Mouse (Mus musculus) midbrain, embryonic 16.5 days (tissue): Measurements from ENCODE around the gene Ap1m2. TPM values are rescaled to one million over a fixed set of nuclear protein-coding genes. Genes with fewer than 3 reads are reported as not detected.
"Not testable (repeated sequence)": the region's sequence is repeated elsewhere in the genome, so short reads cannot be mapped to it uniquely, and the experiment has no call there.

Source experiments
- ATAC-seq: fragments of 200-750 bp; cut with Nextera tagmentation; 2 replicates; pipeline ENCODE4 v1.8.0; 2017; ENCODE audit warnings: moderate TSS enrichment
- H3K27ac ChIP-seq: fragments of 300-500 bp; sonication (generic); 2 replicates; pipeline ENCODE4 v1.5.1; 2014; ENCODE audit warnings: mild to moderate bottlenecking, low read length, mixed read lengths
- H3K27me3 ChIP-seq: fragments of 300-500 bp; sonication (generic); 2 replicates; pipeline ENCODE4 v1.6.1; 2014; ENCODE audit warnings: low read depth, low read length, mixed read lengths; ENCODE audit not compliant: control insufficient read depth, insufficient read depth
- H3K36me3 ChIP-seq: fragments of 300-500 bp; sonication (generic); 2 replicates; pipeline ENCODE4 v1.6.1; 2014; ENCODE audit warnings: mild to moderate bottlenecking, low read length, moderate library complexity, mixed read lengths; ENCODE audit not compliant: control insufficient read depth, insufficient read depth
- H3K4me1 ChIP-seq: fragments of 300-500 bp; sonication (generic); 2 replicates; pipeline ENCODE4 v1.6.1; 2014; ENCODE audit warnings: mild to moderate bottlenecking, low read length, mixed read lengths; ENCODE audit not compliant: control insufficient read depth, insufficient read depth
- H3K4me2 ChIP-seq: fragments of 300-500 bp; sonication (generic); 2 replicates; pipeline ENCODE4 v1.6.1; 2014; ENCODE audit warnings: mild to moderate bottlenecking, low read length, mixed read lengths
- H3K4me3 ChIP-seq: fragments of 300-500 bp; sonication (generic); 2 replicates; pipeline ENCODE4 v1.5.1; 2014; ENCODE audit warnings: low read depth, mild to moderate bottlenecking, low read length, moderate library complexity, mixed read lengths
- H3K9ac ChIP-seq: fragments of 300-500 bp; sonication (generic); 2 replicates; pipeline ENCODE4 v1.6.1; 2014; ENCODE audit warnings: low read depth, low read length, mixed read lengths
- H3K9me3 ChIP-seq: fragments of 300-500 bp; sonication (generic); replicated peaks from 2 replicates; pipeline ENCODE4 v1.6.1; 2014; ENCODE audit warnings: mild to moderate bottlenecking, low read length, mixed read lengths; ENCODE audit not compliant: control insufficient read depth, poor library complexity, severe bottlenecking
- WGBS: fragments of 180-500 bp; shearing (Covaris S2); extraction: QIAGEN DNeasy Blood & Tissue Kit; methylation state at CpG from one replicate; pipeline ENCODE4 v1.1.7; 2014; 5-methylcytosine and 5-hydroxymethylcytosine counted together
- polyA plus RNA-seq: library from polyadenylated mRNA; unstranded; fragments of >200 nt; fragmentation: Nextera tagmentation; extraction: Ambion mirVana; gene quantifications from 2 replicates; pipeline ENCODE4 v1.2.1, GENCODE M21; 2015

Ap1m2 gene
- polyA plus RNA-seq, 1 experiment from 2014 or later: 2.1 TPM

- WGBS: 89% methylated on average over 7 of the region's 7 CpGs
- Histone ChIP-seq H3K9me3 (no peaks in the 10 kb centered on the region), H3K9ac (no peak overlapping the region), H3K4me2 (no peak overlapping the region), H3K27me3 (no peaks in the 10 kb centered on the region), H3K4me3 (no peak overlapping the region), H3K36me3 (peaks cover 55% of the 10 kb centered on the region), H3K27ac (no peak overlapping the region), H3K4me1 (no peaks in the 10 kb centered on the region)
- no peak for ATAC-seq
These were observed 37.0 kb downstream of the Ap1m2 start for GRCm38 (mm10) chr9:21275013-21275710.

GRCm38 (mm10) chr9:21274336-21274735 is 37.8 kb downstream of the Ap1m2 start:
- no peak for ATAC-seq
- H3K27ac ChIP-seq: no peak overlapping the region
- H3K9ac ChIP-seq: no peak overlapping the region
- H3K9me3 ChIP-seq: no peaks in the 10 kb centered on the region
- H3K4me1 ChIP-seq: no peaks in the 10 kb centered on the region
- no peak overlapping the region for H3K4me2 ChIP-seq
- 95% methylated on average over 3 of the region's 3 CpGs for WGBS
- no peak overlapping the region for H3K4me3 ChIP-seq
- peaks cover 49% of the 10 kb centered on the region for H3K36me3 ChIP-seq
- no peaks in the 10 kb centered on the region for H3K27me3 ChIP-seq

GRCm38 (mm10) chr9:21273520-21274228 is 38.5 kb downstream of the Ap1m2 start:
- Histone ChIP-seq H3K4me2 (no peak overlapping the region), H3K4me1 (no peaks in the 10 kb centered on the region), H3K9ac (no peak overlapping the region), H3K36me3 (peaks cover 47% of the 10 kb centered on the region), H3K9me3 (no peaks in the 10 kb centered on the region), H3K27me3 (no peaks in the 10 kb centered on the region), H3K4me3 (no peak overlapping the region), H3K27ac (no peak overlapping the region)
- WGBS: 88% methylated on average over 7 of the region's 7 CpGs
- ATAC-seq: no peak

- H3K4me3 ChIP-seq: no peak overlapping the region
- ATAC-seq: no peak
- no peaks in the 10 kb centered on the region for H3K27me3 ChIP-seq
- no peak overlapping the region for H3K27ac ChIP-seq
- H3K4me2 ChIP-seq: no peak overlapping the region
- H3K36me3 ChIP-seq: peaks cover 46% of the 10 kb centered on the region
- 90% methylated on average over 8 of the region's 8 CpGs for WGBS
- no peaks in the 10 kb centered on the region for H3K9me3 ChIP-seq
- H3K4me1 ChIP-seq: no peaks in the 10 kb centered on the region
- H3K9ac ChIP-seq: no peak overlapping the region
These were observed 39.0 kb downstream of the Ap1m2 start for GRCm38 (mm10) chr9:21273094-21273493.

- no peak overlapping the region for H3K27ac ChIP-seq
- H3K4me2 ChIP-seq: no peak overlapping the region
- no peaks in the 10 kb centered on the region for H3K9me3 ChIP-seq
- ATAC-seq: no peak
- WGBS: 97% methylated on average over 9 of the region's 9 CpGs
- H3K4me1 ChIP-seq: no peaks in the 10 kb centered on the region
- H3K27me3 ChIP-seq: no peaks in the 10 kb centered on the region
- H3K9ac ChIP-seq: no peak overlapping the region
- peaks cover 47% of the 10 kb centered on the region for H3K36me3 ChIP-seq
- no peak overlapping the region for H3K4me3 ChIP-seq
These were observed 39.7 kb downstream of the Ap1m2 start for GRCm38 (mm10) chr9:21272391-21272790.

- H3K27ac ChIP-seq, H3K4me3 ChIP-seq, H3K9ac ChIP-seq, H3K9me3 ChIP-seq, ATAC-seq, H3K4me2 ChIP-seq, H3K27me3 ChIP-seq: not testable (repeated sequence)
- H3K4me1 ChIP-seq: peaks cover 15% of the 10 kb centered on the region
- WGBS: 89% methylated on average over 5 of the region's 5 CpGs
- H3K36me3 ChIP-seq: peaks cover 44% of the 10 kb centered on the region
These were observed 42.5 kb downstream of the Ap1m2 start for GRCm38 (mm10) chr9:21269590-21269989.

- H3K27me3 ChIP-seq: no peaks in the 10 kb centered on the region
- no peak overlapping the region for H3K4me2 ChIP-seq
- no peak overlapping the region for H3K4me3 ChIP-seq
- H3K27ac ChIP-seq: no peak overlapping the region
- H3K4me1 ChIP-seq: peaks cover 18% of the 10 kb centered on the region
- ATAC-seq: no peak
- no peaks in the 10 kb centered on the region for H3K9me3 ChIP-seq
- WGBS: 93% methylated on average over 16 of the region's 16 CpGs
- H3K9ac ChIP-seq: no peak overlapping the region
- peaks cover 33% of the 10 kb centered on the region; the same call in 1 of the 2 replicates for H3K36me3 ChIP-seq
These were observed 43.8 kb downstream of the Ap1m2 start for GRCm38 (mm10) chr9:21268305-21268704.

GRCm38 (mm10) chr9:21266889-21267288 is 45.2 kb downstream of the Ap1m2 start:
- Histone ChIP-seq H3K4me3 (no peak overlapping the region), H3K4me2 (no peak overlapping the region; the same call in 1 of the 2 replicates), H3K9me3 (no peaks in the 10 kb centered on the region), H3K4me1 (peaks cover 18% of the 10 kb centered on the region), H3K27me3 (no peaks in the 10 kb centered on the region), H3K27ac (no peak overlapping the region), H3K36me3 (peaks cover 19% of the 10 kb centered on the region; the same call in 1 of the 2 replicates), H3K9ac (no peak overlapping the region)
- 90% methylated on average over 5 of the region's 5 CpGs for WGBS
- no peak for ATAC-seq

GRCm38 (mm10) chr9:21265611-21266010 is 46.5 kb downstream of the Ap1m2 start:
- Histone ChIP-seq H3K36me3 (peaks cover 7% of the 10 kb centered on the region; the same call in 1 of the 2 replicates), H3K4me3 (peak overlapping the region; percentile 93), H3K4me1 (peaks cover 18% of the 10 kb centered on the region), H3K4me2 (peak overlapping the region; percentile 92), H3K9ac (peak overlapping the region; percentile 93), H3K9me3 (no peaks in the 10 kb centered on the region), H3K27me3 (no peaks in the 10 kb centered on the region), H3K27ac (peak overlapping the region; percentile 77)
- 7% methylated on average over 11 of the region's 11 CpGs for WGBS
- ATAC-seq: no peak; the same call in 1 of the 2 replicates
